Mouse (Mus musculus) Patski (cell line): ENCODE measurements at regions not wholly inside any gene's neighbourhood (a gene's known extent, or its start where the extent isn't known, plus 50 kb on each side); places are given as distances from the start of the nearest gene placed in this dataset.
"Not testable (repeated sequence)": the region's sequence is repeated elsewhere in the genome, so short reads cannot be mapped to it uniquely, and the experiment has no call there.

Experiments used
- ATAC-seq: fragments of 100-300 bp; one replicate; pipeline ENCODE4 v1.8.0; 2021
- CTCF ChIA-PET: fragments of 350-600 bp; sonication (Branson Sonifier 250); formaldehyde crosslinking; loops from one replicate; lab custom pipeline; 2022; ENCODE audit warnings: inconsistent platforms; lab: Charles Lee
- POLR2A ChIA-PET: fragments of 350-600 bp; sonication (Branson Sonifier 250); formaldehyde crosslinking; loops from one replicate; lab custom pipeline; 2022; ENCODE audit warnings: antibody characterized with exemption, inconsistent platforms; lab: Charles Lee
- DNase-seq: peaks from one replicate; pipeline ENCODE4 v3.0.0-alpha.2; 2011; ENCODE audit warnings: low read depth, low spot score
- H3K27me3 ChIP-seq: fragments of 371-371 bp; one replicate; pipeline ENCODE4 v1.5.1; 2021
- CTCF ChIP-seq: fragments of 100-300 bp; IDR thresholded peaks from one replicate; pipeline ENCODE4 v1.5.1; 2021
- in situ Hi-C: fragments of 300-500 bp; cut with MboI; formaldehyde crosslinking; loops from 3 replicates; pipeline ENCODE4 v1.11.1; 2018; ENCODE audit warnings: low pct_unique_long_range_greater_than_20kb, mixed read lengths

- TF ChIP-seq CTCF: no peak
- DNase-seq: no peak
- ChIA-PET CTCF (no interaction called here), POLR2A (no interaction called here)
- in situ Hi-C loops: no loop called here
- ATAC-seq: no peak
- H3K27me3 ChIP-seq: no peaks in the 10 kb centered on the region
Observed at GRCm38 (mm10) chr4:84157911-84158647, 517.0 kb downstream of the Bnc2 start.

GRCm38 (mm10) chr4:84163362-84163761, 511.7 kb downstream of the Bnc2 start:
- no peaks in the 10 kb centered on the region for H3K27me3 ChIP-seq
- POLR2A ChIA-PET: no interaction called here
- CTCF ChIA-PET: no interaction called here
- no peak for TF ChIP-seq CTCF
- no peak for DNase-seq
- in situ Hi-C loops: no loop called here
- ATAC-seq: no peak

- CTCF ChIA-PET: interaction anchor here (0.8 kb wide), 1 partner anchor 10 kb away, joined by 3 read pairs; no protein-coding TSS in a partner anchor
- no peak for ATAC-seq
- no peak for TF ChIP-seq CTCF
Observed at GRCm38 (mm10) chr4:84165256-84165655, 509.8 kb downstream of the Bnc2 start.

GRCm38 (mm10) chr4:84172841-84173240, 502.2 kb downstream of the Bnc2 start:
- DNase-seq (no peak), ATAC-seq (no peak)
- ChIA-PET POLR2A (no interaction called here), CTCF (no interaction called here)
- no peak for TF ChIP-seq CTCF
- in situ Hi-C loops: no loop called here
- no peaks in the 10 kb centered on the region for H3K27me3 ChIP-seq

More at GRCm38 (mm10) chr4:84165256-84165655, 509.8 kb downstream of the Bnc2 start:
- POLR2A ChIA-PET: no interaction called here
- H3K27me3 ChIP-seq: no peaks in the 10 kb centered on the region
- DNase-seq: no peak
- in situ Hi-C loops: no loop called here

- in situ Hi-C loops: no loop called here
- ChIA-PET POLR2A (no interaction called here), CTCF (no interaction called here)
- DNase-seq (no peak), ATAC-seq (no peak)
- H3K27me3 ChIP-seq: no peaks in the 10 kb centered on the region
- TF ChIP-seq CTCF: no peak
Observed at GRCm38 (mm10) chr4:84173441-84173840, 501.6 kb downstream of the Bnc2 start.

GRCm38 (mm10) chr4:84176457-84176856, 498.6 kb downstream of the Bnc2 start:
- DNase-seq, POLR2A ChIA-PET, in situ Hi-C loops, CTCF ChIA-PET, H3K27me3 ChIP-seq, ATAC-seq: not testable (repeated sequence)

GRCm38 (mm10) chr4:84177827-84178226, 497.2 kb downstream of the Bnc2 start:
- TF ChIP-seq CTCF: no peak
- in situ Hi-C loops: no loop called here
- no peak for DNase-seq
- CTCF ChIA-PET: no interaction called here
- no peak for ATAC-seq
- H3K27me3 ChIP-seq: no peaks in the 10 kb centered on the region
- POLR2A ChIA-PET: no interaction called here

GRCm38 (mm10) chr4:84184436-84184835, 490.6 kb downstream of the Bnc2 start:
- H3K27me3 ChIP-seq: no peaks in the 10 kb centered on the region
- ATAC-seq (no peak), DNase-seq (no peak)
- no peak for TF ChIP-seq CTCF
- ChIA-PET POLR2A (no interaction called here), CTCF (no interaction called here)
- in situ Hi-C loops: no loop called here

- no peak for TF ChIP-seq CTCF
- no peak for DNase-seq
- no peaks in the 10 kb centered on the region for H3K27me3 ChIP-seq
- ATAC-seq: no peak
- ChIA-PET CTCF (no interaction called here), POLR2A (no interaction called here)
- in situ Hi-C loops: no loop called here
Observed at GRCm38 (mm10) chr4:84184844-84185243, 490.2 kb downstream of the Bnc2 start.

GRCm38 (mm10) chr4:84189315-84189714, 485.8 kb downstream of the Bnc2 start:
- POLR2A ChIA-PET: no interaction called here
- DNase-seq (no peak), ATAC-seq (no peak)
- in situ Hi-C loops: no loop called here
- no peaks in the 10 kb centered on the region for H3K27me3 ChIP-seq
- no peak for TF ChIP-seq CTCF
- CTCF ChIA-PET: no interaction called here

- no peaks in the 10 kb centered on the region for H3K27me3 ChIP-seq
- in situ Hi-C loops: no loop called here
- ChIA-PET CTCF (no interaction called here), POLR2A (interaction anchor here (0.6 kb wide), 1 partner anchor 10 kb away, joined by 6 read pairs; no protein-coding TSS in a partner anchor)
- DNase-seq (no peak), ATAC-seq (no peak)
- TF ChIP-seq CTCF: no peak
Observed at GRCm38 (mm10) chr4:84191303-84191702, 483.8 kb downstream of the Bnc2 start.

- ATAC-seq: no peak
- H3K27me3 ChIP-seq: no peaks in the 10 kb centered on the region
- ChIA-PET CTCF (no interaction called here), POLR2A (no interaction called here)
- in situ Hi-C loops: no loop called here
- no peak for DNase-seq
- TF ChIP-seq CTCF: no peak
Observed at GRCm38 (mm10) chr4:84192301-84192700, 482.8 kb downstream of the Bnc2 start.
